Mouse (Mus musculus): Measurements from ENCODE around the gene Gm11168. TPM values are rescaled to one million over a fixed set of nuclear protein-coding genes. Genes with fewer than 3 reads are reported as not detected.
"Not testable (repeated sequence)": the region's sequence is repeated elsewhere in the genome, so short reads cannot be mapped to it uniquely, and the experiment has no call there.

Gene Gm11168
- polyA plus RNA-seq, 2 experiments, result not detected

- not testable (repeated sequence) for H3K4me1 ChIP-seq (replicated peaks; ENCODE audit: control insufficient read depth in 2 of 2, insufficient read depth in 2 of 2, low read length in 1 of 2); H3K27ac ChIP-seq; H3K9ac ChIP-seq (replicated peaks); H3K9me3 ChIP-seq (ENCODE audit: control insufficient read depth, low read length); DNase-seq (ENCODE audit: low read depth in 3 of 3, low spot score in 3 of 3); H3K36me3 ChIP-seq (replicated peaks; ENCODE audit: control insufficient read depth, insufficient read depth, low read depth); H3K4me2 ChIP-seq (ENCODE audit: low read depth); H3K27me3 ChIP-seq (ENCODE audit: control insufficient read depth, insufficient read depth, low read length); H3K4me3 ChIP-seq (ENCODE audit: insufficient read depth in 1 of 2, low read depth in 2 of 2, low read length in 2 of 2); ATAC-seq (ENCODE audit: insufficient read depth)
- WGBS (ENCODE audit: insufficient replicate concordance), result no CpG with 5 or more reads among the region's 5 CpGs
Observed at GRCm38 (mm10) chr9:3009331-3009730, 6.2 kb downstream of the Gm11168 start.

GRCm38 (mm10) chr9:3012054-3012621 is 9.0 kb downstream of the Gm11168 start:
- not testable (repeated sequence) for ATAC-seq (ENCODE audit: insufficient read depth); H3K4me3 ChIP-seq (ENCODE audit: insufficient read depth in 1 of 2, low read depth in 2 of 2, low read length in 2 of 2); H3K9ac ChIP-seq (replicated peaks); H3K4me1 ChIP-seq (replicated peaks; ENCODE audit: control insufficient read depth in 2 of 2, insufficient read depth in 2 of 2, low read length in 1 of 2); H3K9me3 ChIP-seq (ENCODE audit: control insufficient read depth, low read length); H3K36me3 ChIP-seq (replicated peaks; ENCODE audit: control insufficient read depth, insufficient read depth, low read depth); H3K27ac ChIP-seq; H3K27me3 ChIP-seq (ENCODE audit: control insufficient read depth, insufficient read depth, low read length); DNase-seq (ENCODE audit: low read depth in 3 of 3, low spot score in 3 of 3); H3K4me2 ChIP-seq (ENCODE audit: low read depth)
- WGBS (ENCODE audit: insufficient replicate concordance), result 65% methylated on average over 2 of the region's 7 CpGs

GRCm38 (mm10) chr9:3012733-3013279 is 9.7 kb downstream of the Gm11168 start, which contains the start of gene Gm10721:
Gene Gm10721 (plus strand): TSS chr9:3013140.
- not testable (repeated sequence) for H3K4me3 ChIP-seq (ENCODE audit: insufficient read depth in 1 of 2, low read depth in 2 of 2, low read length in 2 of 2); H3K4me2 ChIP-seq (ENCODE audit: low read depth); H3K9me3 ChIP-seq (ENCODE audit: control insufficient read depth, low read length); H3K27ac ChIP-seq; H3K9ac ChIP-seq (replicated peaks); H3K27me3 ChIP-seq (ENCODE audit: control insufficient read depth, insufficient read depth, low read length); H3K4me1 ChIP-seq (replicated peaks; ENCODE audit: control insufficient read depth in 2 of 2, insufficient read depth in 2 of 2, low read length in 1 of 2); H3K36me3 ChIP-seq (replicated peaks; ENCODE audit: control insufficient read depth, insufficient read depth, low read depth); DNase-seq (ENCODE audit: low read depth in 3 of 3, low spot score in 3 of 3)
- ATAC-seq (ENCODE audit: insufficient read depth), result peak; percentile 39
- WGBS (ENCODE audit: insufficient replicate concordance), result no CpG with 5 or more reads among the region's 11 CpGs

- H3K4me2 ChIP-seq (ENCODE audit: low read depth); ATAC-seq (ENCODE audit: insufficient read depth); H3K27me3 ChIP-seq (ENCODE audit: control insufficient read depth, insufficient read depth, low read length); H3K4me3 ChIP-seq (ENCODE audit: insufficient read depth in 1 of 2, low read depth in 2 of 2, low read length in 2 of 2); H3K9me3 ChIP-seq (ENCODE audit: control insufficient read depth, low read length); DNase-seq (ENCODE audit: low read depth in 3 of 3, low spot score in 3 of 3); H3K27ac ChIP-seq; H3K4me1 ChIP-seq (replicated peaks; ENCODE audit: control insufficient read depth in 2 of 2, insufficient read depth in 2 of 2, low read length in 1 of 2); H3K36me3 ChIP-seq (replicated peaks; ENCODE audit: control insufficient read depth, insufficient read depth, low read depth); H3K9ac ChIP-seq (replicated peaks): not testable (repeated sequence)
- WGBS (ENCODE audit: insufficient replicate concordance), result 38% methylated on average over 4 of the region's 9 CpGs
Observed at GRCm38 (mm10) chr9:3015354-3015753, 12.2 kb downstream of the Gm11168 start, which contains the start of gene Gm10720. Gene Gm10720 (plus strand): TSS chr9:3015654.

- not testable (repeated sequence) for H3K9ac ChIP-seq (replicated peaks); H3K27ac ChIP-seq; ATAC-seq (ENCODE audit: insufficient read depth); H3K4me3 ChIP-seq (ENCODE audit: insufficient read depth in 1 of 2, low read depth in 2 of 2, low read length in 2 of 2); H3K4me2 ChIP-seq (ENCODE audit: low read depth); H3K36me3 ChIP-seq (replicated peaks; ENCODE audit: control insufficient read depth, insufficient read depth, low read depth); H3K9me3 ChIP-seq (ENCODE audit: control insufficient read depth, low read length); H3K27me3 ChIP-seq (ENCODE audit: control insufficient read depth, insufficient read depth, low read length); DNase-seq (ENCODE audit: low read depth in 3 of 3, low spot score in 3 of 3); H3K4me1 ChIP-seq (replicated peaks; ENCODE audit: control insufficient read depth in 2 of 2, insufficient read depth in 2 of 2, low read length in 1 of 2)
- 47% methylated on average over 4 of the region's 6 CpGs for WGBS (ENCODE audit: insufficient replicate concordance)
Observed at GRCm38 (mm10) chr9:3015896-3016295, 12.8 kb downstream of the Gm11168 start.

- WGBS (ENCODE audit: insufficient replicate concordance), result no CpG with 5 or more reads among the region's 9 CpGs
- H3K36me3 ChIP-seq (replicated peaks; ENCODE audit: control insufficient read depth, insufficient read depth, low read depth); H3K4me2 ChIP-seq (ENCODE audit: low read depth): not testable (repeated sequence)
Observed at GRCm38 (mm10) chr9:3017108-3017507, 14.0 kb downstream of the Gm11168 start, which contains the start of gene Gm10719. Gene Gm10719 (plus strand): TSS chr9:3017408.

GRCm38 (mm10) chr9:3018944-3019343 is 15.8 kb downstream of the Gm11168 start:
- ATAC-seq (ENCODE audit: insufficient read depth); H3K9ac ChIP-seq (replicated peaks): not testable (repeated sequence)
- 57% methylated on average over 9 of the region's 9 CpGs for WGBS (ENCODE audit: insufficient replicate concordance)

More at GRCm38 (mm10) chr9:3017108-3017507, 14.0 kb downstream of the Gm11168 start, which contains the start of gene Gm10719:
- not testable (repeated sequence) for H3K9ac ChIP-seq (replicated peaks); ATAC-seq (ENCODE audit: insufficient read depth); H3K27ac ChIP-seq; H3K9me3 ChIP-seq (ENCODE audit: control insufficient read depth, low read length); H3K4me1 ChIP-seq (replicated peaks; ENCODE audit: control insufficient read depth in 2 of 2, insufficient read depth in 2 of 2, low read length in 1 of 2); H3K27me3 ChIP-seq (ENCODE audit: control insufficient read depth, insufficient read depth, low read length); H3K4me3 ChIP-seq (ENCODE audit: insufficient read depth in 1 of 2, low read depth in 2 of 2, low read length in 2 of 2); DNase-seq (ENCODE audit: low read depth in 3 of 3, low spot score in 3 of 3)

More at GRCm38 (mm10) chr9:3018944-3019343, 15.8 kb downstream of the Gm11168 start:
- not testable (repeated sequence) for H3K36me3 ChIP-seq (replicated peaks; ENCODE audit: control insufficient read depth, insufficient read depth, low read depth); H3K4me1 ChIP-seq (replicated peaks; ENCODE audit: control insufficient read depth in 2 of 2, insufficient read depth in 2 of 2, low read length in 1 of 2); H3K4me2 ChIP-seq (ENCODE audit: low read depth); H3K9me3 ChIP-seq (ENCODE audit: control insufficient read depth, low read length); DNase-seq (ENCODE audit: low read depth in 3 of 3, low spot score in 3 of 3); H3K27me3 ChIP-seq (ENCODE audit: control insufficient read depth, insufficient read depth, low read length); H3K4me3 ChIP-seq (ENCODE audit: insufficient read depth in 1 of 2, low read depth in 2 of 2, low read length in 2 of 2); H3K27ac ChIP-seq
